Mouse (Mus musculus) lung, postnatal 4 days (tissue): ENCODE data around the gene Acpp.
"Not testable (repeated sequence)": the region's sequence is repeated elsewhere in the genome, so short reads cannot be mapped to it uniquely, and the experiment has no call there.

ENCODE experiments used
- DNase-seq, 2 experiments: peaks; one replicate each; pipeline ENCODE4 v3.0.0; 2021

The Acpp gene

DNA sequence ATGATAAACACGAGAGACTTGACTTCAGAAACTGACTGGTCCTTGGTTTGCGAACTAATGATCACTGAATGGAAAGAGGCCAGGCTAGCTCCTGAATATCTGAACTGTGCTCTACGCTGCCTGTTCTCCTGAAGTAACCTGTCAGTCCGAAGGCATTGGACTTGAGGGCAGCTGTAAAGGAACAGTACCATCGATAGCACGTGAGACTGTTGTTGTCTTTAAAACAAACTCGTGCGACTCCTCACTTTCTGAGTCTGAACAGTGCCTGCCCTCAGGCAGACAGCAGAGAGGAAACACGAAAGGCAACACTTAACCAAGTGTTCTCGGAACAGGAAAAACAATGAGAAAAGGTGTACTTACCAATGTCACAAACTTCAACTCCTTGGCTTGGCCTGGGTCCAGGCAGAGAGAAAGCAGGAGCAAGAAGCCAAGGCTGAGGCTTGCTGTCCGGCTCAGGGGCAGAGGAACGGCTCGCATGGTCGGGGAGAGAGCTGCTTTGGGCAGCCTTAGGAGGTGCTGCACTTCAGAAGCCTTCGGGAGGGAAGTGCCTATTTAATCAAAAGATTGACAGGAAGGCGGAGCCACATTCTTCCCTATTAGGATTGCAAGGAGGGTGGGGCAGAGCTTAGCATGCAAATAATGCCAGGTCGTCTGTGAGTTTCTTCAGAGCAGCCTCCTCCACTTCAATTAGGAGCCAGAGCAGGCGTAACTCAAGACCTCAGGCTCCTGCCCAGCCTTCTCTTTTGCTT lies at the start of gene Acpp:
Gene Acpp, minus strand, starts transcription at position 566 of the 749 bp plus-strand sequence.
- peak; percentile 47 to 61 for DNase-seq

DNA sequence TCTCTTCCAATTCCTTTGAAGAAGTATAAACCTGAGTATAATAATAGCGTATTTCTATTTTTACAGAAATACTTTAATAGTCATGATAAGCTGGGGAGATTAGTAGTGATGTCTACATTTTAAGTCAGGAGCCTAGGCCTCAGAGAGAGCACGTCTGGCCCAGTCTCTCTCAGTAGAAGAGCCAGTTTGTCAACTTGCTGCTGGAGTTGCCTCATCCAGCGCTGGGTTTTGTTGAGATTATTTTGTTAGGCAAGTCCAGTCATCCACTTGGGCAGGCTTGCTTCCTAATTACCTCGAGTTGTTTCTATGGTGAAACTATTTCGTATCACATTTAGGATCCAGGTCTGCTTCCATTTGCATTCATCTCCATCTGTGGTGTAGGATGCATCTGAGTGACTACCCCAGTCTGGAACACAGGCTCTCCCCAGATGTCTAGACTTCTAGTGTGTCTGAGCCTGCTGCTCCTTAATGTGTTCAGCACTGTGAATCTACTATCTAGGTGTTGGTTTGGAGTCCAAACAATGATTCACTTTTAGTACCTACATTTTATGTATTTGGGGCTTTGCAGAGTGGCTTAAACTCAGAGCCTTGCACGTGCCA lies 45.1 kb upstream of the Acpp start:
- DNase-seq = no peak

DNA sequence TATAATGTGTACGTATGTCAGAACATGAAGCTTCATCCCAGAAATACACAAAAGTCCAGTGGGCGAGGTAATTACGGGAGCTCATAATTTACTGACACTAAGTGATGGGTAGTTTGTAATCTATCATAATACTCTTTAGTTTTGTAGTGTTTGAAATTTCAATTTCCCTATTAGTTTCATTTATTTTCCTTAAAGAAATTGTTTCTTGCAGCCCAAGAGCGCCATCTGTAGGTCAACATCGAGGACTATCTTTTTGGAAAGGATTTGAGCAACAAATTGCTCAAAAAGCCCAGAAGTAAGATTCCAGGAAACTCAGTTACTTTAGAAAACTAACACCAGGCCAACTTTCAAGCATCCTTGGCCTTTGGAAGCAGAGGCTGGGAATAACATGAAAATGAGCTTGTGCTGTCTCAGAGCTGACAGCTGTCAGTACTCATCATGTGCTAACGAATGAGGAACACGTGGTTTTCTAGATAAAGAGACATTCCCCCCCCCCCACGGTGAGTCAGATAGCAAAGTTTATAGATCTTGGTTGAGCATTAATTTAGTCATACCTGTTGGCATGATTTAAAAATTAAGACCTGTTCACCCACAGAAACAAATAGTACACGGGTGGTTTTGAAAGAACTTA lies 42.1 kb upstream of the Acpp start:
- peak in 1 of 2 experiments; percentile 15 for DNase-seq

GRCm38 (mm10) chr9:104375573-104375972 lies 38.0 kb upstream of the Acpp start:
- no peak for DNase-seq

DNA sequence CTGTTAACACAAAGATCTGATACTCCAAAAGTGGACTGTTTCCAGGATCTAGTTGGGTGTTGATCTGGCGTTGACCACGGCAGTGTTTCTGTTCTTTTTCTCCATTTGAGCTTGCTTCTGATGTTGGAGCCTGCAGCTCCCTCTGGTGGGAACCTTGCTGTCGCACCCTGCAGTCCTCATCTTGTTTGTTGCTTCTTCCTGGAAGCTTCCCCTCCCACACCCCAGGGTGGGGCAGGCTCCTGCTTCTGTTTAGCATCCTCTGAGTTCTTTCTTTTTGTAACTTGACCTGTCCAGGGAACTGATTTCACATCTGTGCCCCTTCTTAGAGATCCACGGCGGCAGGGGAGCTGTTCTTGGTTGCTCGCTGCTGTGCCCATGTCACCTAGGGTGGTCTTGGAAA lies 35.7 kb upstream of the Acpp start:
- DNase-seq = peak; percentile 44 to 49

- DNase-seq = no peak
These were observed 29.4 kb upstream of the Acpp start for GRCm38 (mm10) chr9:104366983-104367382.

GRCm38 (mm10) chr9:104361951-104362350 lies 24.4 kb upstream of the Acpp start:
- DNase-seq = not testable (repeated sequence)

- no peak for DNase-seq
These were observed 23.7 kb upstream of the Acpp start for GRCm38 (mm10) chr9:104361073-104361891.

DNA sequence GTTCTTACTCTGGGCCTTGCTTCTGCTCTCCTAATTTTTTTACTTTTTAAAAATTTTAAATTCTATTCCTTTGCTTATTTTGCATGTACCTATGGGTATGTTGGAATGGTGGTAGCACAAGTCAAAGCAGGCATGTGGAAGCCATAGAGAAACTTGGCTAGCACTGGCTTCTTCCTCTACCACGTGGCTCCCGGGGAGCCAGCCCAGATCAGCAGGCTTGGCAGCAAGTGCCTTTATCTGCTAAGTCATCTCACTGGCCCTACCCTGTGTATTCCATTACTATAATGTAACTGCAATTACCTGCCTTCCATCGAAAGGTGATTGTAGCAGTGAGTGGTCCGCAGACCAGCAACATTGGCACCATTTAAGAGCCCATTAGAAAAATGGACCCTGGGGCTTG lies 22.8 kb upstream of the Acpp start:
- no peak for DNase-seq

GRCm38 (mm10) chr9:104355521-104356270 lies 18.1 kb upstream of the Acpp start:
- no peak for DNase-seq

DNA sequence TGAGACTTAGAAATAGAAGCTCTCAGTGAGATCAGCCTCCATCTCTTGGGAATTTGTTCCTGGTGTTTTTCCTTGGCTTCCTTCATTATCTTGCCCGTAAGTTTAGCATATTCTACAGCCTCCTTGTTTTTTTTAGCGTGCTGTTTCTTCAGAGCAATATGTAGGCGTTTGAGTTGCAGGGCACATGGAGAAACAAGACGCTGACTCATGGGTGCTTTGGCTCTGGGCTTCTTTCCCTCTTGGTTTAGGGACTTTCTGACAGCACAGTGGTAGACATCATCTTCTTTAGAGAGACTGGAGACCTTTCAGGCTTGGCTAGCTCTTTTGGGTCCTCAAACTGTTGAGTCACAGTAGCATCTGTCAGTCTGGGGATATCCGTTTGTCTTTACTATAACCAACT lies 6.6 kb upstream of the Acpp start:
- no peak for DNase-seq

- DNase-seq = no peak
These were observed 1.9 kb upstream of the Acpp start for GRCm38 (mm10) chr9:104339483-104339882.

DNA sequence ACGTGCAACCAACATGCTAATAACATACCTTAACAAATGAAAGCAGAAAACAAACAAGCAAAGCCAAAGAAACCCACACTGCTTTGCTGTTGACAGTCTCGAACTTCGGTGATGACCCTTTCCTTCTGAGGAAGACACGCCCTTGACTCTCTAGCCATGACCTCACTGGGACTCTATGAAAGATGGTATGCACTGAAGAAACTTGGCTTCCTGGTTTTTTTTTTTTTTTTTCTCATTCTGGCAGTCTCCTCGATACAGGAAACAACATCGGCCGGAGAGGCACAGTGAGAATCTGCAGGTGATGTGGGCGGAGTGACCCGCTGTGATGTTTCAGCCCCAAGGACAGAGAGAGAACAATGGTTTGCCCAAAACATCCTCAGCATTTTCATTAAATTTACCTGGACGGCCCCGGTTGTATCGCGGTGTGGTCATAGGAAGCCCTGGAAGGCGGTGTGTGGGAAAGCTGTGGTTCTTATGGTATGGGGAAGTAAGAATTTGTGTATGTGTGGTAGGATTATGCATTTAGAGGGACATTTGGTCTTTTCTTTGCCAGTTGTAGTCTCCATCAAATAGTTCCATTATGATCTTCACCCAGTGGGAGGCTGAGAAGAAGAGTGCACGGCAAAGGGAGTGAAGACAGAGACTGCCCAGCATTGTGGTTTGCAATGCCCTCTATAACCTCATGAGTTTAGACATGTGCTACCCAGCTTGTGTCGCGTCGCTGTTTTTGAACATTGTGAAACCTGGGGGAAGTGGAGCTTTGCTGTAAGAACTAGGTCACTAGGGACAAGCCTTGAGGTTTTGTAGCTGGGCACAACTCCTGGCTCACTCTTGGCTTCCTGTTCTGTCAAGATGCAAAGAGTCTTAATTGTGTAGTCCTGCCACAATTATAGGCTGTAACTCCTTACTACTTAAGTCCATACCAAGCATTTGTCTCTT lies 1.2 kb upstream of the Acpp start:
- DNase-seq = peak in 1 of 2 experiments; percentile 26

DNA sequence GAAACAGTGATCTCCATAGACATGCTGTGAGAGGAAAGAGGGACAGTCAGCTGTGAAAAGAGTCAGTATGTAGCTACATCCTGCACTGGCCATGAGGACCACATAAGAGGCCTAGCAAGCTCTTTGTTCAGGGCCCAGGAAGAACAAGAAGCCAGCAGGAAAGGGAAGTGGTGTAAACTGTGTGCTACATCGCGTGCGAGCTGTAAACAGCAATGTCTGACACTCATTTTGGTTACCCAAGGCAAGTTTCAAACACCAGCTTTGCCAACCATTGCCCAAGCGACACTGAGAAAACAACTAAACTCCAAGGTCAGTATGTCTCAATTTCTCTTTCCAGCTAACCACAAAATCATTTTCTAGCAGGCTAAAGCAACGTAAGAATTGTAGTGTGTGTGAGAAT lies 6.2 kb downstream of the Acpp start:
- peak in 1 of 2 experiments; percentile 5 for DNase-seq

- DNase-seq = no peak
These were observed 8.9 kb downstream of the Acpp start for GRCm38 (mm10) chr9:104328655-104329054.

GRCm38 (mm10) chr9:104321519-104321918 lies 16.0 kb downstream of the Acpp start:
- DNase-seq = no peak

DNA sequence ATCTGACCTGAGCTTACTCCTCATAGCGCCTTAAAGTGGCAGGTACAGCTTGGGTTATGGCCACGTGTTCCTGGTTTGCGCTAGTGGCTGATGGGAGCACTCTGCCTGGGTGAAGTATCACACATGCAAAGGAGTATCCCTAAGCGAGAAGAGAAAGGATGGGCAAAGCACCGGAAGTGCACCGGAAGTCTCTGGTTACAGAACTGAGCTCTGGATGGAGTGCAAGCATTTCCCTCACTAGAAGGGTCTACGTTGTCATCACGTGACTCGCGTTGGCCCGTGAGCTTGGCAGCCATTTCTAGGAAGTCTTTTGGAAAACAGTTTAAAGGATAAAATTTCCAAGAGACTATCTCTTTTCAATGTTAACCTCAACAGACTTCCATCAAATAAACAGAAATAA lies 21.2 kb downstream of the Acpp start:
- DNase-seq = no peak

GRCm38 (mm10) chr9:104315499-104315898 lies 22.0 kb downstream of the Acpp start:
- peak in 1 of 2 experiments; percentile 36 for DNase-seq

DNA sequence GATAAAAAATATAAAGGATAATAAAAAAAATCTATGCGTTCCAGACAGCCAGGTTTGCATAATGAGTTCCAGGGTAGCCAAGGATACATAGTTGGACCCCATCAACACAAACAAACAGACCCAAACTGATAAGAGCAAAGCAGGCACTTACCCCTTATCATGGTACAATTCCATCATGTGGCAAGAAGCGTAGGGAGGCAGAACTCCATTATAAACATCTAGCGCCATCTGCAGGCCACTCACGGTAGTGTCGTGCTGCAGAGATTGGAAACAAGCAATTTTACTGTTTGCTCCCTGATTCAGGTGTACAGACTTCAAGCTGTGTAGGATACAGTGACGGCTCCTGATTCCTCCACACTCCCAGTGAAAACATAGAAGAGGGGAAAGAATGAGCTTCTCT lies 30.8 kb downstream of the Acpp start:
- DNase-seq = peak; percentile 37 to 68

- no peak for DNase-seq
These were observed 32.0 kb downstream of the Acpp start for GRCm38 (mm10) chr9:104305333-104306111.
